Mouse (Mus musculus) T-helper 17 cell (primary cell): Measurements from ENCODE around the gene Kcnj14.

ENCODE experiments used
- in situ Hi-C, 2 experiments: fragments of 300-600 bp; cut with MboI, MseI; formaldehyde crosslinking; loops; 1 replicate in 1 of 2; 2 replicates in 1 of 2; pipeline ENCODE4 v1.15.1; 2025; ENCODE audit warnings: high pct_unique_total_duplicates in 2 of 2

Gene Kcnj14

GRCm38 (mm10) chr7:45832428-45832827 lies 7.8 kb upstream of the Kcnj14 start:
- in situ Hi-C loops: no loop called here

GRCm38 (mm10) chr7:45831128-45831525 lies 6.5 kb upstream of the Kcnj14 start:
- in situ Hi-C loops: no loop called here

- in situ Hi-C loops: no loop called here
Observed at GRCm38 (mm10) chr7:45830427-45831127, 6.0 kb upstream of the Kcnj14 start, which contains the start of gene Grwd1. TSS of gene Grwd1 (minus strand) at chr7:45830944.

- in situ Hi-C loops: no loop called here
Observed at GRCm38 (mm10) chr7:45826631-45827030, 2.0 kb upstream of the Kcnj14 start.

GRCm38 (mm10) chr7:45820913-45821312 lies 3.7 kb downstream of the Kcnj14 start:
- in situ Hi-C loops: no loop called here

GRCm38 (mm10) chr7:45819843-45820242 lies 4.7 kb downstream of the Kcnj14 start:
- in situ Hi-C loops: no loop called here

- in situ Hi-C loops: no loop called here
Observed at GRCm38 (mm10) chr7:45815984-45816351, 8.6 kb downstream of the Kcnj14 start.

GRCm38 (mm10) chr7:45815323-45815983 lies 9.1 kb downstream of the Kcnj14 start:
- in situ Hi-C loops: no loop called here

GRCm38 (mm10) chr7:45814841-45815240 lies 9.7 kb downstream of the Kcnj14 start:
- in situ Hi-C loops: no loop called here

GRCm38 (mm10) chr7:45813787-45814779 lies 10.5 kb downstream of the Kcnj14 start, which contains the start of gene Cyth2:
TSS of gene Cyth2 (minus strand) at chr7:45814581.
- in situ Hi-C loops: no loop called here

- in situ Hi-C loops: no loop called here
Observed at GRCm38 (mm10) chr7:45812921-45813320, 11.7 kb downstream of the Kcnj14 start.

- in situ Hi-C loops: loop anchor here in 1 of 2 experiments (5.0 kb wide), 1 partner anchor 77 kb away; no protein-coding TSS in a partner anchor
Observed at GRCm38 (mm10) chr7:45809276-45810075, 15.1 kb downstream of the Kcnj14 start.

- in situ Hi-C loops: loop anchor here in 1 of 2 experiments (5.0 kb wide), 1 partner anchor 76 kb away; no protein-coding TSS in a partner anchor
Observed at GRCm38 (mm10) chr7:45808471-45808870, 16.1 kb downstream of the Kcnj14 start.

- in situ Hi-C loops: loop anchor here in 1 of 2 experiments (5.0 kb wide), 1 partner anchor 74 kb away; no protein-coding TSS in a partner anchor
Observed at GRCm38 (mm10) chr7:45805941-45806340, 18.6 kb downstream of the Kcnj14 start.

GRCm38 (mm10) chr7:45802551-45802950 lies 22.0 kb downstream of the Kcnj14 start:
- in situ Hi-C loops: loop anchor here in 1 of 2 experiments (5.0 kb wide), 1 partner anchor 70 kb away; no protein-coding TSS in a partner anchor

- in situ Hi-C loops: loop anchor here in 1 of 2 experiments (5.0 kb wide), 1 partner anchor 69 kb away; no protein-coding TSS in a partner anchor
Observed at GRCm38 (mm10) chr7:45801348-45801747, 23.2 kb downstream of the Kcnj14 start.

GRCm38 (mm10) chr7:45800546-45801204 lies 23.9 kb downstream of the Kcnj14 start:
- in situ Hi-C loops: loop anchor here in 1 of 2 experiments (5.0 kb wide), 1 partner anchor 68 kb away; no protein-coding TSS in a partner anchor

GRCm38 (mm10) chr7:45800001-45800400 lies 24.6 kb downstream of the Kcnj14 start:
- in situ Hi-C loops: loop anchor here in 1 of 2 experiments (5.0 kb wide), 1 partner anchor 68 kb away; no protein-coding TSS in a partner anchor

- in situ Hi-C loops: no loop called here
Observed at GRCm38 (mm10) chr7:45798931-45799330, 25.7 kb downstream of the Kcnj14 start.

- in situ Hi-C loops: no loop called here
Observed at GRCm38 (mm10) chr7:45798511-45798836, 26.1 kb downstream of the Kcnj14 start.
